Comparison of ENCODE assay signal across 19 mouse cellular contexts in the genomic region with DNA sequence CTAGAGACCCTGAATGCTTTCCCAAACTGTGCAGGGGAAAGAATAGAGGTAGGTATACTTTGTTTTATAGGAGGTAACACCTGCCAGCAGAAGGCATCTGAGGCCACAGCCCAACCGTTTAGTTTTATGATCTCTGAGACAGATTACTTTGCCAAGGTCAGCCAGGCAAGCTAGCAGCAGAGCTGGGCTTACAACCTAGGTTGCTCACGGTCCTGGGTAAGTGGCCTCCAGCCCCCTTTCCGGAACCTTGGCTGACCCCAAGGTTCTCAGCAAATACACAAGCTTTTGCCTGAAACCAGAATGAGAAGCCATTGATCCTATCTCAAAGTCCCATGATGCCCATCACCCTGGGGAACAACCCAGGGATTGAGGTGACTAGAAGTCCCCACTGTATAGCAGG. TPM values are rescaled to one million over a fixed set of nuclear protein-coding genes. Genes with fewer than 3 reads are reported as not detected.
DNase-seq lines count a peak whose midpoint lies in the region; ATAC-seq and TF ChIP-seq lines count a peak whose summit lies in the region.
"Had no signal": no experiment of that assay in that cellular context is flagged by ENCODE, and none has a peak within 500 bp of the region (broad histone marks: within the 10 kb centered on the region; RNA-seq: fewer than 3 reads in every experiment).

No protein-coding gene starts in this region.

- no peaks in the 10 kb centered on the region for H3K9me3 ChIP-seq in embryonic facial prominence, embryonic 13.5 days
- H3K9me3 ChIP-seq in kidney, embryonic 16.5 days (ENCODE audit: low read length), result no peaks in the 10 kb centered on the region
- H3K9me3 ChIP-seq in midbrain, embryonic 15.5 days, result no peaks in the 10 kb centered on the region
- H3K9me3 ChIP-seq: heart, embryonic 12.5 days; midbrain, embryonic 12.5 days had no signal

- WGBS in embryonic facial prominence, embryonic 13.5 days, result 73% methylated on average over 3 of the region's 3 CpGs
- WGBS in kidney, embryonic 16.5 days, result 18% methylated on average over 3 of the region's 3 CpGs
- 14% methylated on average over 3 of the region's 3 CpGs for WGBS in small intestine, adult 2 months
- 90% methylated on average over 3 of the region's 3 CpGs for WGBS in midbrain, embryonic 15.5 days

- H3K27ac ChIP-seq in embryonic facial prominence, embryonic 13.5 days, result no peak overlapping the region
- H3K27ac ChIP-seq in kidney, embryonic 16.5 days (ENCODE audit: low read length), result peak overlapping the region; percentile 95
- H3K27ac ChIP-seq in small intestine, adult 2 months (ENCODE audit: insufficient read depth, low read depth, low read length), result peak overlapping the region; percentile 98
- H3K27ac ChIP-seq in midbrain, embryonic 15.5 days, result no peak overlapping the region
- H3K27ac ChIP-seq: macrophage; midbrain, embryonic 12.5 days had no signal

- TF ChIP-seq POLR2A in small intestine, adult 2 months (IDR thresholded peaks at IDR 0.05; ENCODE audit: low read depth, low read length), result no peak

- H3K36me3 ChIP-seq in embryonic facial prominence, embryonic 13.5 days, result 0 out of 2 replicates have a peak, but pooled peaks cover 2% of the 10 kb centered on the region
- no peaks in the 10 kb centered on the region for H3K36me3 ChIP-seq in kidney, embryonic 16.5 days (ENCODE audit: insufficient read depth, low read length)
- peaks cover 17% of the 10 kb centered on the region for H3K36me3 ChIP-seq in small intestine, adult 2 months (ENCODE audit: control insufficient read depth, insufficient read depth, low read length)
- no peaks in the 10 kb centered on the region for H3K36me3 ChIP-seq in midbrain, embryonic 15.5 days (replicated peaks)
- H3K36me3 ChIP-seq: midbrain, embryonic 12.5 days had no signal

- DNase-seq in kidney, adult 11 months, result peak; percentile 72
- DNase-seq in kidney, postnatal 4 days, result no peak
- no peak for DNase-seq in cerebellum, postnatal 36 days
- no peak for DNase-seq in cerebellum, postnatal 25 days
- DNase-seq: adrenal gland, postnatal 25 days; cerebellum, adult 9-11 months; gastrocnemius, postnatal 25 days; heart, postnatal 36 days; lung, adult 2 months had no signal

- H3K9ac ChIP-seq in embryonic facial prominence, embryonic 13.5 days, result 0 out of 2 replicates have a peak overlapping the region, but pooled peaks have one; percentile 6
- H3K9ac ChIP-seq in kidney, embryonic 16.5 days (replicated peaks; ENCODE audit: low read length), result no peak overlapping the region
- H3K9ac ChIP-seq in midbrain, embryonic 15.5 days, result no peak overlapping the region
- H3K9ac ChIP-seq: heart, embryonic 12.5 days; midbrain, embryonic 12.5 days had no signal

- no peak overlapping the region for H3K4me2 ChIP-seq in embryonic facial prominence, embryonic 13.5 days
- 0 out of 2 replicates have a peak overlapping the region, but pooled peaks have one; percentile 3 for H3K4me2 ChIP-seq in kidney, embryonic 16.5 days (replicated peaks; ENCODE audit: low read depth, low read length)
- no peak overlapping the region for H3K4me2 ChIP-seq in midbrain, embryonic 15.5 days
- H3K4me2 ChIP-seq: heart, embryonic 12.5 days; midbrain, embryonic 12.5 days had no signal

- no peak overlapping the region for H3K4me3 ChIP-seq in embryonic facial prominence, embryonic 13.5 days
- H3K4me3 ChIP-seq in kidney, embryonic 16.5 days (ENCODE audit: low read length), result no peak overlapping the region
- H3K4me3 ChIP-seq in small intestine, adult 2 months (ENCODE audit: low read depth, low read length), result peak overlapping the region; percentile 29
- no peak overlapping the region for H3K4me3 ChIP-seq in midbrain, embryonic 15.5 days
- H3K4me3 ChIP-seq: heart, embryonic 12.5 days; midbrain, embryonic 12.5 days had no signal

- H3K27me3 ChIP-seq in embryonic facial prominence, embryonic 13.5 days, result no peaks in the 10 kb centered on the region
- H3K27me3 ChIP-seq in kidney, embryonic 16.5 days (ENCODE audit: insufficient read depth, low read length), result no peaks in the 10 kb centered on the region
- no peaks in the 10 kb centered on the region for H3K27me3 ChIP-seq in small intestine, adult 2 months (ENCODE audit: control insufficient read depth, insufficient read depth, low read length)
- no peaks in the 10 kb centered on the region for H3K27me3 ChIP-seq in midbrain, embryonic 15.5 days (replicated peaks)
- H3K27me3 ChIP-seq: CH12.LX had no signal

- TF ChIP-seq CTCF in small intestine, adult 2 months (IDR thresholded peaks at IDR 0.05; ENCODE audit: extremely low read depth, insufficient read length, insufficient replicate concordance, low read depth, low read length), result no peak

- ATAC-seq in embryonic facial prominence, embryonic 13.5 days (ENCODE audit: insufficient number of reproducible peaks, insufficient read depth, low FRiP score, low TSS enrichment, low read depth), result no peak
- no peak for ATAC-seq in kidney, embryonic 16.5 days (ENCODE audit: low FRiP score, low TSS enrichment)
- ATAC-seq in midbrain, embryonic 15.5 days (replicated peaks), result no peak

- H3K4me1 ChIP-seq in embryonic facial prominence, embryonic 13.5 days, result peaks cover 94% of the 10 kb centered on the region
- H3K4me1 ChIP-seq in kidney, embryonic 16.5 days (ENCODE audit: insufficient read depth, low read length), result peaks cover 96% of the 10 kb centered on the region
- peaks cover 59% of the 10 kb centered on the region for H3K4me1 ChIP-seq in small intestine, adult 2 months (ENCODE audit: control insufficient read depth, insufficient read depth, insufficient read length, low read length)
- H3K4me1 ChIP-seq in midbrain, embryonic 15.5 days, result no peaks in the 10 kb centered on the region

RNA-seq across cellular contexts. Expression of gene Sdc4, which starts 9.0 kb away (rescaled TPM):
- 81.5 and 87.8 TPM in 2 replicates for polyA plus RNA-seq in embryonic facial prominence, embryonic 13.5 days (2015; fragmentation: Nextera tagmentation; extraction: Ambion mirVana)
- polyA plus RNA-seq in kidney, embryonic 16.5 days (2015; fragmentation: Nextera tagmentation; extraction: Ambion mirVana), result 204 and 209 TPM in 2 replicates
- 21.3 and 52.2 TPM in 2 replicates for polyA plus RNA-seq in small intestine, adult 2 months (2012; rRNA removed)
- 6.7 and 7.1 TPM in 2 replicates for polyA plus RNA-seq in midbrain, embryonic 15.5 days (2015; fragmentation: Nextera tagmentation; extraction: Ambion mirVana)

RNA-seq across cellular contexts. Expression of gene Sys1, which starts 22.1 kb away (rescaled TPM):
- polyA plus RNA-seq in embryonic facial prominence, embryonic 13.5 days (2015; fragmentation: Nextera tagmentation; extraction: Ambion mirVana), result 56.0 and 65.9 TPM in 2 replicates
- polyA plus RNA-seq in kidney, embryonic 16.5 days (2015; fragmentation: Nextera tagmentation; extraction: Ambion mirVana), result 65.9 and 67.0 TPM in 2 replicates
- polyA plus RNA-seq in small intestine, adult 2 months (2012; rRNA removed), result 187 and 276 TPM in 2 replicates
- 87.9 and 90.5 TPM in 2 replicates for polyA plus RNA-seq in midbrain, embryonic 15.5 days (2015; fragmentation: Nextera tagmentation; extraction: Ambion mirVana)

RNA-seq across cellular contexts. Expression of gene Gm20458, which starts 26.1 kb away (rescaled TPM):
- polyA plus RNA-seq in embryonic facial prominence, embryonic 13.5 days (2015; fragmentation: Nextera tagmentation; extraction: Ambion mirVana), result 7.7 and 8.3 TPM in 2 replicates
- polyA plus RNA-seq in kidney, embryonic 16.5 days (2015; fragmentation: Nextera tagmentation; extraction: Ambion mirVana), result 8.1 and 14.0 TPM in 2 replicates
- polyA plus RNA-seq in small intestine, adult 2 months (2012; rRNA removed), result 35.0 and 79.8 TPM in 2 replicates
- polyA plus RNA-seq in midbrain, embryonic 15.5 days (2015; fragmentation: Nextera tagmentation; extraction: Ambion mirVana), result 2.4 and 3.5 TPM in 2 replicates

RNA-seq across cellular contexts. Expression of gene Matn4, which starts 29.7 kb away (rescaled TPM):
- polyA plus RNA-seq in embryonic facial prominence, embryonic 13.5 days (2015; fragmentation: Nextera tagmentation; extraction: Ambion mirVana), result 66.0 and 105 TPM in 2 replicates
- 0.75 and 2.0 TPM in 2 replicates for polyA plus RNA-seq in kidney, embryonic 16.5 days (2015; fragmentation: Nextera tagmentation; extraction: Ambion mirVana)
- polyA plus RNA-seq in small intestine, adult 2 months (2012; rRNA removed), result 0.49 and 2.7 TPM in 2 replicates
- 0.65 and 0.89 TPM in 2 replicates for polyA plus RNA-seq in midbrain, embryonic 15.5 days (2015; fragmentation: Nextera tagmentation; extraction: Ambion mirVana)
- polyA plus RNA-seq: macrophage had no signal

RNA-seq across cellular contexts. Expression of gene Rbpjl, which starts 31.7 kb away (rescaled TPM):
- 0.59 and 1.0 TPM in 2 replicates for polyA plus RNA-seq in embryonic facial prominence, embryonic 13.5 days (2015; fragmentation: Nextera tagmentation; extraction: Ambion mirVana)
- polyA plus RNA-seq in kidney, embryonic 16.5 days (2015; fragmentation: Nextera tagmentation; extraction: Ambion mirVana), result 0.06 and 0.29 TPM in 2 replicates
- polyA plus RNA-seq in small intestine, adult 2 months (2012; rRNA removed), result 0.19 and 127 TPM in 2 replicates
- 0.05 TPM in 1 of 2 replicates, not detected in the other for polyA plus RNA-seq in midbrain, embryonic 15.5 days (2015; fragmentation: Nextera tagmentation; extraction: Ambion mirVana)
- polyA plus RNA-seq: embryonic facial prominence, embryonic 11.5 days; macrophage; neural tube, embryonic 11.5 days had no signal

Comparison
In these comparisons a context has a peak if more than half of its experiments do, and no peak if none do; other contexts are left out.
1. H3K27ac ChIP-seq: peak in kidney, embryonic 16.5 days (single experiment) and small intestine, adult 2 months (single experiment); none in embryonic facial prominence, embryonic 13.5 days (single experiment) and midbrain, embryonic 15.5 days (single experiment).